Mouse (Mus musculus): ENCODE data around the gene Sox14. TPM values are rescaled to one million over a fixed set of nuclear protein-coding genes. Genes with fewer than 3 reads are reported as not detected.

Sox14 gene
- total RNA-seq (2022), result under 1 TPM in 2 of 4 experiments, not detected in 2; 0.46 to 0.89 TPM

GRCm38 (mm10) chr9:99875618-99876372 is at the start of gene Sox14:
Gene Sox14 (minus strand): TSS chr9:99876170.
- DNase-seq (ENCODE audit: low spot score in 2 of 2), result no peak

GRCm38 (mm10) chr9:99879311-99879710 is 3.3 kb upstream of the Sox14 start:
- no peak for DNase-seq (ENCODE audit: low spot score in 2 of 2)

DNA sequence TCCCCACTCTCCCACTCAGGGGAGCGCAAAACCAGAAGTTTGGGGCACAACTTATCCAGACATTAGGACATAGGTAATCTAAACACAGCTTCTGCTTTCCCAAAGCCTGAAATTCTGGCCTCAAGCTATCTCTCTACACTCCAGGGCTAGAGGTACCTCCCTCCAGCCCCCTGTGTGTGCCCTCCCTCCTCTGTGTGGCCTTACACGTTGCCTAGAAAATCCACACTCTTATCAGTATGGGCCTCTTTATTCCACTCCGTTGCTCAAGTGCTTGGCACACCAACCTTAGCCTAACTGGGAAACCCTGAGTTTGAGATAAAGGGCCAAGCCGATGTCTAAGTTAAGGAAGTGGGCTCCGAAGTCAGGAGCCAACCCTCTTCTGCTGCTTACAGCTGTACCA is 2.6 kb upstream of the Sox14 start:
- DNase-seq (ENCODE audit: low spot score in 2 of 2), result no peak

GRCm38 (mm10) chr9:99877056-99877546 is 1.1 kb upstream of the Sox14 start:
- no peak for DNase-seq (ENCODE audit: low spot score in 2 of 2)

DNA sequence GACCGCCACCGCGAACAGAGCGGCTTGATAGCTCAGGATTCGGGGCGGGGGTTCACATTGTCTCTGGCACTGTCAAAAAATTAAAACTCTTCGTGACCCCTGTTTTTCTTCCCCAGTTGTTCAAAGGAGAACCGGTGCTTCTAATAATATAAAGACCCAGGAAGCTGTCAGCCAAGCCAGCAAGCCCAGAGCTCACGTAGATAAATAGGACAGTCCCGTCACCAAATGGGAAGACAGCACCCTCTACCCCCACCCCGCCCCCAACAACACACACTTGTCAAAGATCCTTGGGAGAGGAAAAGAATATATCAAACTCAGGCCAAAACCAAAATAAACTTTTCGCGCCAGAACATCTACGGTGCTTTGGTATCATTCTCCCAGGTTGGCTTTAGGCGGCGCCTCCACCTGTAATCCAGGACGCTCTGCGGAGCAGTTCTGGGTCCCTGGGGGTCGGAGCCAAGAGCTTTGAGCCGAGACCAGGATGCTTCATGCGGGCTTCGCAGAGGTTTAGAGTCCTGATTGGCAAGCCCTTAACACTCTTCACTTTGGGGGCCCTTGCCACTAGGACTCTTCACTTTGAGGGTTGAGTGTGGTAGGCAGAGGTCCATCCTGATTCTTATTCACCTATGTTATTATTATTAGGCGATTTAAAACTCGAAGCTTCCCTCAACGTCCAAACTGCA is 544 bp upstream of the Sox14 start:
- DNase-seq (ENCODE audit: low spot score in 2 of 2), result no peak

GRCm38 (mm10) chr9:99874735-99875617 is 994 bp downstream of the Sox14 start:
- no peak for DNase-seq (ENCODE audit: low spot score in 2 of 2)

- DNase-seq (ENCODE audit: low spot score in 2 of 2), result no peak
These were observed 2.2 kb downstream of the Sox14 start for GRCm38 (mm10) chr9:99873721-99874120.

DNA sequence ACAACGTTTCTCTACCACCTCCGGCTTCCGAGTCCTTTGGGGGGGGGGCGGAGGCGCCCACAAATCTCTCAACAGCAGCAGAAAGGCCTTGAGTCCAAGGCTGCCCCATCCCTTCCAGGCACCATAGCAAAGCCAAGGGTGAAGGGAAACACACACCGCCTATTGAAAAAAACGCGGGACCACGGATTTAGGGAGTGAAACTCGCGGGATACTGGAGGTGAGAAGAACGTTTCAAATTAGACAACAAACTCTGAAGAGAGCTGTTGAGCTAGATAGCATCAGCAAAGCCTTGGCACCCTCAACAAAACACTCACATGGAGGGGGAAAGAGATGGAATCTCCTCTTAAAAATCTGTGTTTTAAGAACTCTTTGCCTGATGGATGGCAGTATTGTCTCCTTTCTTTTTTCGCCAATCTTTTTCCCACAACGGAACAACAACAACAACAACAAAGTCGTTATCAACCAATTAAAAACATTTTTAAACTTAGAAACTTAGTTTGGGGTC is 2.8 kb downstream of the Sox14 start:
- DNase-seq (ENCODE audit: low spot score in 2 of 2), result no peak

GRCm38 (mm10) chr9:99872204-99873115 is 3.5 kb downstream of the Sox14 start:
- no peak for DNase-seq (ENCODE audit: low spot score in 2 of 2)

- no peak for DNase-seq (ENCODE audit: low spot score in 2 of 2)
These were observed 4.3 kb downstream of the Sox14 start for GRCm38 (mm10) chr9:99871556-99872203.

DNA sequence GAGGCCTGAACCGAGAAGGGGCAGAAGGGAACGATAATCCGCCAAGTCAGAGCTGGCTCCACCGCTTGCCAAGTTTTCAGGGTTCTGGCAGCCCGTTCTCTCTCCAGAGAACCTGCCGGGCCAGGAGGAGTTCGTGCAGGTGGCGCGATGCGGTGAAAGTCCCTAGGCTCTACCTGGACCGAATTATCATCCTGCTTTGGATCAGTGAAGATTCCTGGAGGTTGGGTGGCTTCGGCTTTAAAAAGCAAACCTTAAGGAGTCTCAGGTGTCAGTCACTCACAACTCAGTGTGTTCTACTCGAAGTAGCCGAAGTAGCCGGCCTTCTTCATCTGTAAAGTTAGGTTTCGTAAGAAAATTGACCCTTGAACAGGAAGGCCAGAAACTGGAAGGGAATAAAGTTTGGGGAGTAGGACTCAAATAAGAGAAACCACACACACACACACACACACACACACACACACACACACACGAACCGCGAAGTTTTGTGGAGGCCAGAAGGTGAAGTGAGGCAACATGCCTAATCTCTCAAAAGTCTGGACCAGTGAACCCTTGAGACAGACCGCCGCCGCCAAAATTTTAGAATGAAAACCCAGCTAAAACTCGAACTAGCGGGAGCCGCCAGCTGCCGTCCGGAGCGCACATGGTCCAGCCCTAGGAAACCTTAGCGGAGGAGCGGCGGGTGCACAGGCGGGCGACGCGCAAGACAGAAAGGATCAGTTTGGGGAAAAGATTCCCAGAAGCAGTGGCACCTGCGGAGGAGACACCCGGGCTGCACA is 5.0 kb downstream of the Sox14 start:
- no peak for DNase-seq (ENCODE audit: low spot score in 2 of 2)

DNA sequence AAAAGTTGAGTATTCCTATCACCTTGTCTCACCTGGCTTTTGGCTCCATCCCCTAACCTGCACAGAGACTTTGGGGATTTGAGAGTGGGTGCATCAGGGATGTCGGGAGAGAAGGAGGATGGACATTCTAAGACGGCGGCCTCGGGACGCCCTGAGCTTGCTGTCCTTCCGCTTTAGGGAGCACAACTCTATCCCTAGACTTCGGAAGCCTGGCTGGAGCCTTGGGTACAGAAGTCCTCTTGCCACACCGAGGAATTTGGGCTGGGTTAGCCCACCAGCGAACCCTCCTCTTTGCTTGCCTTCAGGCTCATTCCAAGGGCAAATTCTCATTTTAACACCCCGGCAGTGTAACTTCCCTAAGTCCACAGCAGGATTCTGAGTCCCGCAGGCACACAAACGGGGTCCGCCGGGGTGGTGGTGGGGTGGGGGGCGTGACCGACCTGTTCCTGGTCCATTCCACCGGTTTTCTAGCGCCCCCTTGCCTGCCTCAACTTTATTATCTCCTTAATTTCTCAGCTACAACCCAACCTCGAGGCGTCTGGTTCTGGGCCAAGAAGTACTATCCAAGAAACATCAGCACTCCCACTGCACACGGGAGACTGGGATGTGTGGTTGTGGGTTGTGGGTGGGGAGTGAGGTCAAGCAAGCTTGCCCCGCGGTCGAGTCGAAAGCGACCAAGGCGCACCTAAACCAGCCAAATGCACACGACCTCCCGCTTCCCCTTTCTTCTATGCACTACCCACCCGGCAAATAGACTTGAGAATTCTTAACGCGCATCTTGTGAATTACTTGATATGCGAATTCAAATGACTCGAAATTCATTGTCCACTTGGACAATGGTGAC is 5.8 kb downstream of the Sox14 start:
- no peak for DNase-seq (ENCODE audit: low spot score in 2 of 2)

GRCm38 (mm10) chr9:99869275-99869674 is 6.7 kb downstream of the Sox14 start:
- DNase-seq (ENCODE audit: low spot score in 2 of 2), result no peak

GRCm38 (mm10) chr9:99868606-99869005 is 7.4 kb downstream of the Sox14 start:
- no peak for DNase-seq (ENCODE audit: low spot score in 2 of 2)

DNA sequence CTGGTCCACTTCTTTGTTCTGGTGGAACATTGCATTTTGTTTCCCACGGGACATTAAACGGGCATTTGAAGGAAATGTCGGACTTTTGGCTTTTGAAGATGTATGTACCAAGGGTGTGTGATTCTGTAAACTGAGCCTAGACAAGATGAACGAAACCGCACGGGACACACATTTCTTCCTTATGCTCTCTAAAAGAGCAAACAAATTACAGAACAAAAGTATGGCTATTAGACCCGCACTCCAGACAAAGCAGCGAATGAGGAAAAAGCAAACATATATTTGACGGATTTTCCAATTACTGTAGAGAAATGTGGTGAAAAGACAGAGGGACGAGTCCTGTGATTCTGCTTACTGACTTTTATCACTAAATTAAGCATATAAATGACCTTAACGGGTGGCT is 7.9 kb downstream of the Sox14 start:
- DNase-seq (ENCODE audit: low spot score in 2 of 2), result no peak

DNA sequence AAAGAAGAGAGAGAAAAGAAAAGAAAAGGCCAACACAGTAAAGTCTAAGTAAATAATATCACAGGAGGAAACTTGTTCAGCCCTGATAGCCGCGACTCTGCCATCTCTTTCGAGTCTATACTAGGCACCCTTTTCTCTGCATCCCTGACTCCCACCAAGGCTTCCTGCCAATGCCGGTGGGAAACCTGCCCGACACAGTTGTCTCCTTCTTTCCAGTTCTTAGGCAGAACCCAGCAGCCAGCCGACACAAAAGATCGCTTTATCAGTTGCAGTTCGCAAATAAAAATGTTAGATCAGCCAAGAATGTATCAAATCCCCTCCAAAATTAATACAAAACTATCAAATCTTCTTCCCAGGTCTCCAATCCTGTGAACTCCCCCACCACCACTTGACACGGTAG is 13.0 kb downstream of the Sox14 start:
- DNase-seq (ENCODE audit: low spot score in 2 of 2), result no peak

- no peak for DNase-seq (ENCODE audit: low spot score in 2 of 2)
These were observed 21.5 kb downstream of the Sox14 start for GRCm38 (mm10) chr9:99854486-99854885.

DNA sequence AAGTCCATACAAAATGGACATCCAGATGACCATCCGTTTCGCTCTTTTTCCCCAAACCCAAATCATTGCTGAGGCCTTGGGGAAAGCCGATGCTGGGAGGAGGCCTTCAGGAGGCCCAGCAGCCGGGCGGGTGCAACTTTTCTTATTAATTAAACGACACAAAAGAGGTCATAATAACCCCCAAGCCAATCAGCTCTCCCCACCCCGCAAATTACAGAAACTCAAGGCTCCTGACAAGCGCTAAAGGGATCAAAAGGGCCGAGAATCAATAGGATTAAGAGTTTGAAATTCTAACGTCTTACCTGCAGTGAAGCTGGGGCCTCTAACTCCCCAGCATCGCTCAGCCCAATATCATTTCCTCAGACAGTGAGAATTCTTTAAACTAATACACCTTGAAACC is 22.6 kb downstream of the Sox14 start:
- DNase-seq (ENCODE audit: low spot score in 2 of 2), result no peak

All from left cerebral cortex, adult 8-10 months (tissue).